Mouse (Mus musculus) myocyte (in vitro differentiated cells): Measurements from ENCODE around the gene Olfr1415.

ENCODE experiments used
- POLR2A ChIP-seq: IDR thresholded peaks from one replicate; pipeline ENCODE4 v1.6.1; 2011; ENCODE audit warnings: low read depth, mild to moderate bottlenecking, control low read depth, moderate library complexity; ENCODE audit not compliant: insufficient read length
- POLR2AphosphoS2 ChIP-seq: IDR thresholded peaks from one replicate; pipeline ENCODE4 v1.6.1; 2011; ENCODE audit warnings: low read depth, control low read depth; ENCODE audit not compliant: insufficient read length

DNA sequence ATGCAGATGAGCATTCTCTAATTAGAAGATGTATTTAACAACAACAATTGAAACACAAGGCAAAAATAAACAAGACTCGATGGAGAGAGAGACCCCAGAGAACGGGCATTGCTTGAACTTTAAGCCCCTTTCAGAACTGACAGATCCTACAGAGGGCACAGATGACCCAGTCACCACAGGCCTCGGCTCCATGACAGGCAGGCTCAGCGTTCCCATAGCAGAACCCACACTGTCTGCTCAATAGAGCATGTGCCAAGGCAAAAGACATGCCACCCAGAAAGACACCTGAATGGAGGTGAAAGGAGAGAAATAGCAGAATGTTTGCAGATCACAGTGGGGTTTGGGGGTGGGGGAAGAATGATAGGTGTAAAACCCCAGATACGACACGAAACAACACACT is 37.5 kb downstream of the Olfr1415 start:
- no peak for TF ChIP-seq POLR2A
- no peak for TF ChIP-seq POLR2AphosphoS2
